19 mouse cellular contexts compared by ENCODE assay signal in genomic region chr2:60551673-60552072, GRCm38 (mm10). TPM values are rescaled to one million over a fixed set of nuclear protein-coding genes. Genes with fewer than 3 reads are reported as not detected.
DNase-seq lines count a peak whose midpoint lies in the region; ATAC-seq lines count a peak whose summit lies in the region.
"Had no signal": no experiment of that assay in that cellular context is flagged by ENCODE, and none has a peak within 500 bp of the region (broad histone marks: within the 10 kb centered on the region; RNA-seq: fewer than 3 reads in every experiment).

No protein-coding gene starts in this region.

- peaks cover 19% of the 10 kb centered on the region for H3K4me1 ChIP-seq in heart, embryonic 12.5 days (replicated peaks)

- no peak for ATAC-seq in heart, embryonic 12.5 days (ENCODE audit: insufficient number of reproducible peaks, low FRiP score)
- ATAC-seq: CD4-positive, CD25-positive, alpha-beta regulatory T cell, adult 4 months; liver, embryonic 12.5 days had no signal

- H3K27ac ChIP-seq in heart, embryonic 12.5 days (ENCODE audit: poor library complexity, severe bottlenecking): peak overlapping the region; percentile 29; the same call in 1 of the 2 replicates
- H3K27ac ChIP-seq: hindbrain, embryonic 13.5 days; limb, embryonic 10.5 days; liver, embryonic 12.5 days; midbrain, embryonic 13.5 days; stomach, embryonic 15.5 days had no signal

- 30% methylated on average over 2 of the region's 2 CpGs for WGBS in heart, embryonic 12.5 days

- 0 out of 2 replicates have a peak overlapping the region, but pooled peaks have one; percentile 16 for H3K4me2 ChIP-seq in heart, embryonic 12.5 days

- H3K4me3 ChIP-seq in heart, embryonic 12.5 days: no peak overlapping the region
- H3K4me3 ChIP-seq: liver, embryonic 12.5 days; midbrain, embryonic 13.5 days had no signal

- no peaks in the 10 kb centered on the region for H3K36me3 ChIP-seq in heart, embryonic 12.5 days
- H3K36me3 ChIP-seq: G1E; hindbrain, embryonic 13.5 days; limb, embryonic 10.5 days; liver, embryonic 12.5 days; midbrain, embryonic 13.5 days; stomach, embryonic 15.5 days had no signal

- no peaks in the 10 kb centered on the region for H3K27me3 ChIP-seq in heart, embryonic 12.5 days (replicated peaks)
- H3K27me3 ChIP-seq: liver, embryonic 12.5 days; stomach, embryonic 15.5 days had no signal

- DNase-seq in cerebellum, adult 11-12 months: peak; percentile 22
- no peak for DNase-seq in cerebellum, adult 8-10 months
- DNase-seq in heart, adult 8-10 months (ENCODE audit: low spot score): no peak
- peak; percentile 10 for DNase-seq in kidney, postnatal 14 days
- DNase-seq in kidney, adult 8-10 months: no peak
- DNase-seq in retina, postnatal 7 days (ENCODE audit: low read depth, low spot score): peak; percentile 57
- DNase-seq in liver: no peak
- DNase-seq: gastrocnemius, postnatal 25 days; kidney, adult 18-20 months; lung, embryonic 14.5 days had no signal

- no peaks in the 10 kb centered on the region for H3K9me3 ChIP-seq in heart, embryonic 12.5 days (replicated peaks)
- H3K9me3 ChIP-seq: G1E; hindbrain, embryonic 13.5 days; limb, embryonic 10.5 days; liver, embryonic 12.5 days; midbrain, embryonic 13.5 days; stomach, embryonic 15.5 days had no signal

- no peak overlapping the region for H3K9ac ChIP-seq in heart, embryonic 12.5 days
- H3K9ac ChIP-seq: liver, embryonic 12.5 days; stomach, embryonic 15.5 days had no signal

RNA-seq across cellular contexts. Expression of gene Pla2r1, which starts 1.4 kb away (rescaled TPM):
- polyA plus RNA-seq in heart, embryonic 12.5 days (2016; fragmentation: Nextera tagmentation; extraction: Ambion mirVana): 2.4 and 2.5 TPM in 2 replicates
- total RNA-seq in heart, adult 8-10 months (2022): 1 to 10 TPM; 1.4 to 3.0 (median 1.5) TPM
- total RNA-seq: neutrophil, adult 5-6 weeks had no signal
- polyA plus RNA-seq: CD4-positive, CD25-positive, alpha-beta regulatory T cell, adult 4 months; G1E had no signal

Comparison
In these comparisons a context has a peak if more than half of its experiments do, and no peak if none do; other contexts are left out.
1. DNase-seq: peak in cerebellum, adult 11-12 months (single experiment), kidney, postnatal 14 days (single experiment) and retina, postnatal 7 days (single experiment); none in cerebellum, adult 8-10 months (single experiment), heart, adult 8-10 months (single experiment), kidney, adult 8-10 months (0 of 2) and liver (single experiment).